10 mouse cellular contexts compared by ENCODE assay signal in genomic region chr15:31417409-31417795, GRCm38 (mm10). TPM values are rescaled to one million over a fixed set of nuclear protein-coding genes. Genes with fewer than 3 reads are reported as not detected.
DNase-seq lines count a peak whose midpoint lies in the region; ATAC-seq lines count a peak whose summit lies in the region.
"Had no signal": no experiment of that assay in that cellular context is flagged by ENCODE, and none has a peak within 500 bp of the region (broad histone marks: within the 10 kb centered on the region; RNA-seq: fewer than 3 reads in every experiment).

No protein-coding gene starts in this region.

- H3K4me2 ChIP-seq in forebrain, embryonic 11.5 days (ENCODE audit: low read depth, low read length, severe bottlenecking) = no peak overlapping the region

- H3K36me3 ChIP-seq in forebrain, embryonic 10.5 days (replicated peaks) = no peaks in the 10 kb centered on the region
- no peaks in the 10 kb centered on the region for H3K36me3 ChIP-seq in forebrain, embryonic 11.5 days (ENCODE audit: control insufficient read depth, insufficient read depth, low read length)
- no peaks in the 10 kb centered on the region for H3K36me3 ChIP-seq in macrophage (ENCODE audit: inconsistent target)
- no peaks in the 10 kb centered on the region for H3K36me3 ChIP-seq in embryonic facial prominence, embryonic 10.5 days (replicated peaks)

- H3K27ac ChIP-seq in forebrain, embryonic 10.5 days = peak overlapping the region; percentile 27; the same call in 1 of the 2 replicates
- no peak overlapping the region for H3K27ac ChIP-seq in forebrain, embryonic 11.5 days (ENCODE audit: low read depth, low read length)
- H3K27ac ChIP-seq in macrophage = peak overlapping the region; percentile 65
- no peak overlapping the region for H3K27ac ChIP-seq in embryonic facial prominence, embryonic 10.5 days (replicated peaks)

- WGBS in forebrain, embryonic 10.5 days = 64% methylated on average over 6 of the region's 6 CpGs
- WGBS in forebrain, embryonic 11.5 days = 76% methylated on average over 6 of the region's 6 CpGs
- 78% methylated on average over 6 of the region's 6 CpGs for WGBS in macrophage (ENCODE audit: missing documents)
- 70% methylated on average over 6 of the region's 6 CpGs for WGBS in embryonic facial prominence, embryonic 10.5 days

- H3K79me2 ChIP-seq in macrophage (ENCODE audit: inconsistent target) = no peaks in the 10 kb centered on the region

- H3K27me3 ChIP-seq in forebrain, embryonic 10.5 days (ENCODE audit: poor library complexity, severe bottlenecking) = no peaks in the 10 kb centered on the region; the same call in 1 of the 2 replicates
- no peaks in the 10 kb centered on the region for H3K27me3 ChIP-seq in forebrain, embryonic 11.5 days (ENCODE audit: control insufficient read depth, insufficient read depth, low read length)
- no peaks in the 10 kb centered on the region for H3K27me3 ChIP-seq in embryonic facial prominence, embryonic 10.5 days (replicated peaks; ENCODE audit: low read depth, poor library complexity, severe bottlenecking)

- no peak overlapping the region for H3K4me3 ChIP-seq in forebrain, embryonic 10.5 days
- no peak overlapping the region for H3K4me3 ChIP-seq in forebrain, embryonic 11.5 days (ENCODE audit: low read depth, low read length)
- H3K4me3 ChIP-seq in macrophage (ENCODE audit: inconsistent target) = no peak overlapping the region
- no peak overlapping the region for H3K4me3 ChIP-seq in embryonic facial prominence, embryonic 10.5 days

- no peak for DNase-seq in forebrain, embryonic 10.5 days (ENCODE audit: extremely low spot score, low spot score)
- no peak for DNase-seq in forebrain, embryonic 11.5 days (ENCODE audit: low spot score)
- DNase-seq in left cerebral cortex, postnatal 4 days = peak; percentile 49
- DNase-seq in left cerebral cortex, postnatal 25 days (ENCODE audit: low spot score in 2 of 2) = no peak
- peak; percentile 40 to 59 for DNase-seq in cerebellum, postnatal 14 days
- DNase-seq in gastrocnemius, postnatal 36 days = no peak
- no peak for DNase-seq in embryonic facial prominence, embryonic 10.5 days (ENCODE audit: low spot score)
- DNase-seq: retina, postnatal 1 day had no signal

- intact Hi-C loops in left cerebral cortex, postnatal 4 days (cut with DNase I) = no loop called here
- intact Hi-C loops in left cerebral cortex, postnatal 25 days (cut with DNase I) = no loop called here
- intact Hi-C loops in gastrocnemius, postnatal 36 days (cut with DNase I) = no loop called here

- H3K9me3 ChIP-seq in forebrain, embryonic 10.5 days = no peaks in the 10 kb centered on the region
- H3K9me3 ChIP-seq in forebrain, embryonic 11.5 days (ENCODE audit: control insufficient read depth, low read length) = no peaks in the 10 kb centered on the region
- H3K9me3 ChIP-seq in embryonic facial prominence, embryonic 10.5 days = no peaks in the 10 kb centered on the region

- peaks cover 18% of the 10 kb centered on the region for H3K4me1 ChIP-seq in forebrain, embryonic 10.5 days
- H3K4me1 ChIP-seq in forebrain, embryonic 11.5 days (replicated peaks; ENCODE audit: control insufficient read depth, insufficient read depth, low read length) = no peaks in the 10 kb centered on the region
- peaks cover 24% of the 10 kb centered on the region for H3K4me1 ChIP-seq in embryonic facial prominence, embryonic 10.5 days

- no peak overlapping the region for H3K9ac ChIP-seq in forebrain, embryonic 11.5 days (ENCODE audit: low read length)

- ATAC-seq in forebrain, embryonic 11.5 days (replicated peaks; ENCODE audit: low FRiP score) = no peak

RNA-seq across cellular contexts. Expression of gene Ropn1l, which starts 36.1 kb away (rescaled TPM):
- polyA plus RNA-seq in forebrain, embryonic 10.5 days (2016; fragmentation: Nextera tagmentation; extraction: Ambion mirVana) = 3.3 and 4.3 TPM in 2 replicates
- 3.5 and 3.9 TPM in 2 replicates for polyA plus RNA-seq in forebrain, embryonic 11.5 days (2014; fragmentation: Nextera tagmentation; extraction: Ambion mirVana)
- 1 to 10 TPM in 1 of 2 experiments, under 1 TPM in 1; 0.77 to 1.1 TPM for total RNA-seq in left cerebral cortex, postnatal 4 days (2021)
- 1 to 10 TPM in 1 of 2 experiments, under 1 TPM in 1; 0.82 to 2.1 TPM for total RNA-seq in left cerebral cortex, postnatal 25 days (2021)
- 1 to 10 TPM in 18 of 26 experiments, under 1 TPM in 1, not detected in 7; 0.96 to 5.9 (median 1.8) TPM for total RNA-seq in macrophage (2018; cell fraction: chromatin; rRNA removed)
- 10 to 100 TPM in 10 of 26 experiments, 1 to 10 TPM in 16; 5.2 to 15.6 (median 8.7) TPM for total RNA-seq in macrophage (2018; cell fraction: cytosol; rRNA removed)
- 1 to 10 TPM; 1.0 to 7.2 (median 3.2) TPM for total RNA-seq in macrophage (2018; cell fraction: nucleus; rRNA removed)
- 7.0 to 12.5 TPM (median 7.0 TPM) in 3 replicates for polyA plus RNA-seq in macrophage (2018)
- under 1 TPM in 1 of 2 experiments, not detected in 1; 0.27 TPM for total RNA-seq in gastrocnemius, postnatal 36 days (2021)
- polyA plus RNA-seq in embryonic facial prominence, embryonic 10.5 days (2016; fragmentation: Nextera tagmentation; extraction: Ambion mirVana) = 3.8 and 4.2 TPM in 2 replicates
- total RNA-seq: megakaryocyte-erythroid progenitor cell, adult 5-6 weeks had no signal

RNA-seq across cellular contexts. Expression of gene Ankrd33b, which starts 49.9 kb away (rescaled TPM):
- 0.30 and 0.50 TPM in 2 replicates for polyA plus RNA-seq in forebrain, embryonic 10.5 days (2016; fragmentation: Nextera tagmentation; extraction: Ambion mirVana)
- 0.32 and 0.56 TPM in 2 replicates for polyA plus RNA-seq in forebrain, embryonic 11.5 days (2014; fragmentation: Nextera tagmentation; extraction: Ambion mirVana)
- total RNA-seq in left cerebral cortex, postnatal 4 days (2021) = 1 to 10 TPM; 1.2 to 1.3 TPM
- total RNA-seq in left cerebral cortex, postnatal 25 days (2021) = 10 to 100 TPM; 56.1 to 61.6 TPM
- 100 to 1,000 TPM in 20 of 26 experiments, 10 to 100 TPM in 6; 61.5 to 833 (median 201) TPM for total RNA-seq in macrophage (2018; cell fraction: chromatin; rRNA removed)
- 100 to 1,000 TPM in 3 of 26 experiments, 10 to 100 TPM in 23; 16.5 to 151 (median 40.9) TPM for total RNA-seq in macrophage (2018; cell fraction: cytosol; rRNA removed)
- 100 to 1,000 TPM in 19 of 26 experiments, 10 to 100 TPM in 7; 37.9 to 414 (median 149) TPM for total RNA-seq in macrophage (2018; cell fraction: nucleus; rRNA removed)
- polyA plus RNA-seq in macrophage (2018) = 17.4 to 30.3 TPM (median 22.9 TPM) in 3 replicates
- total RNA-seq in gastrocnemius, postnatal 36 days (2021) = 10 to 100 TPM in 1 of 2 experiments, 1 to 10 TPM in 1; 9.9 to 14.5 TPM
- polyA plus RNA-seq in embryonic facial prominence, embryonic 10.5 days (2016; fragmentation: Nextera tagmentation; extraction: Ambion mirVana) = 0.29 and 0.67 TPM in 2 replicates

Comparison
In these comparisons a context has a peak if more than half of its experiments do, and no peak if none do; other contexts are left out.
1. DNase-seq: peak in left cerebral cortex, postnatal 4 days (single experiment) and cerebellum, postnatal 14 days (2 of 2); none in forebrain, embryonic 10.5 days (single experiment), forebrain, embryonic 11.5 days (single experiment), left cerebral cortex, postnatal 25 days (0 of 2), gastrocnemius, postnatal 36 days (0 of 2) and embryonic facial prominence, embryonic 10.5 days (single experiment).
2. H3K27ac ChIP-seq: peak in forebrain, embryonic 10.5 days (single experiment) and macrophage (single experiment); none in forebrain, embryonic 11.5 days (single experiment) and embryonic facial prominence, embryonic 10.5 days (single experiment).
3. RNA of gene Ankrd33b, which starts 49.9 kb away (polyA plus RNA-seq): 17.4 to 30.3 TPM in macrophage; 0.29 to 0.67 TPM in embryonic facial prominence, embryonic 10.5 days, 0.32 to 0.56 TPM in forebrain, embryonic 11.5 days and 0.30 to 0.50 TPM in forebrain, embryonic 10.5 days; every median in the first group is over 10 times any median in the second.